Mouse (Mus musculus) liver, embryonic 13.5 days (tissue): ENCODE measurements at regions not wholly inside any gene's neighbourhood (a gene's known extent, or its start where the extent isn't known, plus 50 kb on each side); places are given as distances from the start of the nearest gene placed in this dataset.

Experiments used
- ATAC-seq: fragments of 200-750 bp; cut with Nextera tagmentation; 2 replicates; pipeline ENCODE4 v1.8.0; 2017; ENCODE audit warnings: low read depth, mild to moderate bottlenecking, moderate number of reproducible peaks, moderate library complexity
- DNase-seq: peaks from one replicate; pipeline ENCODE4 v3.0.0; 2022
- H3K27ac ChIP-seq: fragments of 300-500 bp; sonication (generic); 2 replicates; pipeline ENCODE4 v1.5.1; 2015; ENCODE audit warnings: moderate library complexity, mild to moderate bottlenecking, inconsistent platforms
- H3K27me3 ChIP-seq: fragments of 300-500 bp; sonication (generic); 2 replicates; pipeline ENCODE4 v1.6.1; 2015; ENCODE audit warnings: mild to moderate bottlenecking, inconsistent platforms
- H3K36me3 ChIP-seq: fragments of 300-500 bp; sonication (generic); 2 replicates; pipeline ENCODE4 v1.6.1; 2015; ENCODE audit warnings: mild to moderate bottlenecking, inconsistent platforms
- H3K4me1 ChIP-seq: fragments of 300-500 bp; sonication (generic); replicated peaks from 2 replicates; pipeline ENCODE4 v1.6.1; 2015; ENCODE audit warnings: inconsistent platforms
- H3K4me2 ChIP-seq: fragments of 300-500 bp; sonication (generic); 2 replicates; pipeline ENCODE4 v1.6.1; 2015; ENCODE audit warnings: inconsistent platforms, mild to moderate bottlenecking, moderate library complexity
- H3K4me3 ChIP-seq: fragments of 300-500 bp; sonication (generic); replicated peaks from 2 replicates; pipeline ENCODE4 v1.5.1; 2015; ENCODE audit warnings: mild to moderate bottlenecking, inconsistent platforms
- H3K9ac ChIP-seq: fragments of 300-500 bp; sonication (generic); 2 replicates; pipeline ENCODE4 v1.6.1; 2015; ENCODE audit warnings: mild to moderate bottlenecking, inconsistent platforms
- H3K9me3 ChIP-seq: fragments of 300-500 bp; sonication (generic); replicated peaks from 2 replicates; pipeline ENCODE4 v1.6.1; 2016; ENCODE audit warnings: inconsistent platforms
- WGBS: fragments of 180-500 bp; shearing (Covaris S2); methylation state at CpG from one replicate; pipeline ENCODE4 v1.1.7; 2015; ENCODE audit not compliant: insufficient replicate concordance; 5-methylcytosine and 5-hydroxymethylcytosine counted together

DNA sequence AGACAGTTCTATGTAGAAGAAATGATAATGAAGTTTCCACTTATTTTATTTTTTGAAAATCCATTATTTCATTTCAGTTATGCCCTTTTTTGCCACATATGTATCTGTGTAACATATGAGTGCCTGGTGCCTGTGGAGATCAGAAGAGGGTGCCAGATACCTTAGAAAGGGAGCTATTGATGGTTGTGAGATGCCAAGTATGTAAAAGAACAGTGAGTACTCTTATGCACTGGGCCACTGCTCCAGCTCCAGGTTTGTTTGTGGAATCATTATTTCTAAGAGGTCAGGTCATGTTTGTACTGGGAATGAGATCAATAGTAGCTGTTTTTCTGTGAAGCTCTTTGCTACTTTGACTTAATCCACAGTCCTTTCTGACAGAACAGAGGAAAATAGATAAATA lies 68.1 kb downstream of the Cenpw start:
- H3K27ac ChIP-seq: no peak overlapping the region
- no peaks in the 10 kb centered on the region for H3K36me3 ChIP-seq
- H3K4me1 ChIP-seq: no peaks in the 10 kb centered on the region
- no peak for ATAC-seq
- H3K4me2 ChIP-seq: no peak overlapping the region
- no peak for DNase-seq
- no peak overlapping the region for H3K9ac ChIP-seq
- H3K4me3 ChIP-seq: no peak overlapping the region
- H3K27me3 ChIP-seq: no peaks in the 10 kb centered on the region
- no peaks in the 10 kb centered on the region for H3K9me3 ChIP-seq

DNA sequence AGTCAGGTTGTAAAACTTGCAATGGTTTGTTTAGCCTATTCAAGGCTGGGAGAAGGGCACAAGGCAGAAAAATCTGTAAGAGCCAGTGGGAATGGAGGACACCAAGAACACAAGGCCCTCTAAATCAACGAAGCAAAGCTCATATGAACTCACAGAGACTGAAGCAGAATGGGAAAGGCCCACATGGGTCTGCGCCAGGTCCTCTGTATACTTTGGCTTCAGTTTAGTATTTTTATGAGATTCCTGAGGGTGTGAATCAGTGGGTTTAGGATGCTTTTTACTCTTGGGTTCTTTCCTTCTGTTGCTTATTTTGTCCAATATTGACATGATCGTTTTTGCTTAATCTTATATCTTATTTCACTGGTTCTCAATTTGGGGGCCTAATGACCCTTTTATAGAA lies 90.0 kb downstream of the Cenpw start:
- no peaks in the 10 kb centered on the region for H3K4me1 ChIP-seq
- H3K4me3 ChIP-seq: no peak overlapping the region
- no peak for DNase-seq
- no peak overlapping the region for H3K4me2 ChIP-seq
- H3K9me3 ChIP-seq: no peaks in the 10 kb centered on the region
- H3K27me3 ChIP-seq: no peaks in the 10 kb centered on the region
- no peak overlapping the region for H3K9ac ChIP-seq
- no peak for ATAC-seq
- WGBS: 50% methylated on average over 3 of the region's 3 CpGs
- no peaks in the 10 kb centered on the region for H3K36me3 ChIP-seq
- H3K27ac ChIP-seq: no peak overlapping the region

DNA sequence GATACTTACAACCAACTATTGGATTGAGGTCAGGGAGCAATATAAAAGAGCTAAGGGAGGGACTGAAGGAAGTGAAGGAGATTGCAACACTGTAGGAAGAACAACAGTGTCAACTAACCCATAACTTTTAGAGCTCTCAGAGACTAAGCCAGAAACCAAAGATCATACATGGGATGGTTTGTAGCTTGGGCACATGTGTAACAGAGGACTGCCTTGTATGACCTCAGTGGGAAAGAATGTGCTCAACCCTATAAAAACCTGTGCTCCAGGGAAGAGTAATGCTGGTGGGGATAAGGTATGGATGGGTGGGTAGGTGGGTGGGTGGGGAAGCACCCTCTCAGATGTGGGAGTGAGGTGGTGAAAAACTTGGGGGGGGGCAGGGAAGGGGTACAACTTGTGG lies 97.9 kb downstream of the Cenpw start:
- Histone ChIP-seq H3K27me3 (no peaks in the 10 kb centered on the region), H3K36me3 (no peaks in the 10 kb centered on the region), H3K4me2 (no peak overlapping the region), H3K9ac (no peak overlapping the region), H3K9me3 (no peaks in the 10 kb centered on the region), H3K4me1 (no peaks in the 10 kb centered on the region), H3K4me3 (no peak overlapping the region), H3K27ac (no peak overlapping the region)
- DNase-seq (no peak), ATAC-seq (no peak)

DNA sequence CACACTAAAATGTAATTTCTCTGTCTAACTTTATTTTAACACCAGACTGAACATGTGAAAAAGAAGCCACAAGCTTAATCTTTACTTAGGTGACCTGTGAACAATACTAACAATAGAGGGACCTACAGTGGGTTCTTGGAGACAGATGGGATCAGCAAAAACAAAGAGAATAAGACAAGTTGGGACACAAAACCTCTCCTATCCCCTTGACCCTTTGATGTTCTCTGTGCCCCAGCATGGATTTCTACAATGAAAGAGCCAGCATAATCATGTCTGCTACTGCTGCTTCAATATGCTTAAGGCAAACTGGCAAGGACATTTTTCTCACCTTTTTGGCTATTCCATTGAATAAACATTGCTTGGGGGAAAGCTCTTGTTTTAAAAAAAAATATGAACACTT lies 105.8 kb downstream of the Cenpw start:
- no peak overlapping the region for H3K27ac ChIP-seq
- no peaks in the 10 kb centered on the region for H3K4me1 ChIP-seq
- ATAC-seq: no peak
- DNase-seq: no peak
- H3K9ac ChIP-seq: no peak overlapping the region
- H3K27me3 ChIP-seq: no peaks in the 10 kb centered on the region
- H3K36me3 ChIP-seq: no peaks in the 10 kb centered on the region
- no peak overlapping the region for H3K4me2 ChIP-seq
- no peaks in the 10 kb centered on the region for H3K9me3 ChIP-seq
- no peak overlapping the region for H3K4me3 ChIP-seq

DNA sequence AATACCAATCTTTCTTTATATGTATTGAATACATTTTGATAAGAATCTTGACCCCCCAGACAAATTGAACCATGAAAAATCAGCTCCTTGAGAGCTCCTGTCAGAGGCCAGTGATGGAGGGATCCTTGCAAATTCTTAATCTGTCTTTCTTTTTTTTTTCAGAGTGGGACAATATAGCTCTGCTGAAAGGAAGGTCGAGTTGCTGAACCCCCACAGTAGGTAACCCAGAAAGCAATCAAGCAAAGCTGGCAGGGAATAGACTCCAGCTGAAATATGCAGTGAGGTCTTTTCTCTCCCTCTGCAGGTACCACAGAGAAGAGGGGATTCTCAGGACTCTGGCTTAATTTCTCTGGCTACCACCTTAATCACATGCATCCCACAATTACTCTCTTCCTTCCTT lies 108.8 kb downstream of the Cenpw start:
- Histone ChIP-seq H3K9ac (no peak overlapping the region), H3K4me3 (no peak overlapping the region), H3K36me3 (no peaks in the 10 kb centered on the region), H3K27me3 (no peaks in the 10 kb centered on the region), H3K27ac (no peak overlapping the region), H3K4me1 (no peaks in the 10 kb centered on the region), H3K9me3 (no peaks in the 10 kb centered on the region), H3K4me2 (no peak overlapping the region)
- 13% methylated on average over 1 of the region's 1 CpGs for WGBS
- DNase-seq (no peak), ATAC-seq (no peak)

DNA sequence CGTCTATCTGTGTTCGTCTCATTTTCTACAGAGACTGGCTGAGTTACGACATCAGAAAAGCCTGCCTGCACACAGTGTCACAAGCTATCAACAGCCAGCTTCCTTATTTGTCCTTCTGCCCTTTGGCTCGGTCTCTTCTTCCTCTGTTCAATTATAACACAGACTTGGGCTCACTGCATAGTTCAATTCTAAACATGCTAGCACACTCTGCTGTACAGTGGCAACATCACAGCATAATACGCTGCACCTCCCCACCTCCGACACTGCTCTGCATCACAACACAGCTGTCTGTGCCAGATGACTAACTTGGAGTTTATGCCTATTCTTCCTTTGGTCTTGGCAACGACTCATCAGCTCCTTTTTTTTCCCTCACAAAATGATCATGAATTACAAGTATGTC lies 111.0 kb downstream of the Cenpw start:
- no peaks in the 10 kb centered on the region for H3K27me3 ChIP-seq
- 0 out of 2 replicates have a peak, but pooled peaks have one; percentile 20 for ATAC-seq
- no peak overlapping the region for H3K4me3 ChIP-seq
- H3K27ac ChIP-seq: no peak overlapping the region
- no peaks in the 10 kb centered on the region for H3K4me1 ChIP-seq
- H3K9me3 ChIP-seq: no peaks in the 10 kb centered on the region
- no peak overlapping the region for H3K4me2 ChIP-seq
- whole genome bisulfite sequencing: 45% methylated on average over 7 of the region's 7 CpGs
- DNase-seq: no peak
- H3K36me3 ChIP-seq: no peaks in the 10 kb centered on the region
- H3K9ac ChIP-seq: no peak overlapping the region

DNA sequence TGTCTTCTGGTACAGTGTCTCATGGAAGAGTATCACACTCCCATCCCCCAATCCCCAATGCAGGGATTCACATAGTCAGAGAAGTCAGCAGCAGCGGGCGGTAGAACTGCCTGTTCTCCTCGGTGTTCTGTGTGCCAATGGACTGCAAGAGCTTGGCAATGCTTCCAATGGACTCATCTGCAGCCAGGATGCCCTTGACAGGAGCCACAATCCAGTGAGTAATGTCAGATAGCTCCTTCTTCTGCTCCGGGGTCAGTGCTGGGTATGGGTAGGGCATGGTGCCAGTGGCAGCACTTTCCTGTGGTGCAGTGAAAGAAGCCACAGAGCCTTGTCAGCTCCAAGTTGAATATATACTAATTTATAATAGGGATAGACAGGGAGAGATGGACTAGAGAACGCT lies 115.3 kb downstream of the Cenpw start:
- ATAC-seq (no peak), DNase-seq (no peak)
- no peak overlapping the region for H3K9ac ChIP-seq
- no peak overlapping the region for H3K4me3 ChIP-seq
- no peaks in the 10 kb centered on the region for H3K27me3 ChIP-seq
- no peak overlapping the region for H3K27ac ChIP-seq
- no peaks in the 10 kb centered on the region for H3K9me3 ChIP-seq
- WGBS: 64% methylated on average over 5 of the region's 5 CpGs
- no peak overlapping the region for H3K4me2 ChIP-seq
- H3K4me1 ChIP-seq: no peaks in the 10 kb centered on the region
- no peaks in the 10 kb centered on the region for H3K36me3 ChIP-seq

DNA sequence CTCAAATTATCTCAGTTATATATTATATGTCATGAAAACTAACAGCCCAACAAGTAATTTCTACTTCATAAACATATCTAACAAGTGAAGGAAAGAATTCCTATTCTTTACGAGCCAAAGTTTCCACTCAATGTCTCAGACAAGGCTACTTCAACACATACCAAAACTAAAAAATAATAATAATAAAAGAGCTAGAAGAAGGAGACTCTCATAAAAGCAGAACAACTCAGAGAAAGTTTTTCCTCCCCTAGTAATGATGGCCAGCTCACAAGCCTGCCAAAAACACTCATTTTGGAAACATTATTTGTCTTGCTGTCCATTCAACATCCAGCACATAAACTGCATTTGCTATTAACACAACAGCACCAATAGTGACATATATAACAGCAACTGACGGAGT lies 133.7 kb downstream of the Cenpw start:
- H3K4me1 ChIP-seq: no peaks in the 10 kb centered on the region
- no peak overlapping the region for H3K4me2 ChIP-seq
- no peaks in the 10 kb centered on the region for H3K9me3 ChIP-seq
- H3K9ac ChIP-seq: no peak overlapping the region
- no peak for DNase-seq
- H3K36me3 ChIP-seq: no peaks in the 10 kb centered on the region
- no peak for ATAC-seq
- H3K27ac ChIP-seq: no peak overlapping the region
- no peak overlapping the region for H3K4me3 ChIP-seq
- WGBS: 54% methylated on average over 2 of the region's 2 CpGs
- H3K27me3 ChIP-seq: no peaks in the 10 kb centered on the region

DNA sequence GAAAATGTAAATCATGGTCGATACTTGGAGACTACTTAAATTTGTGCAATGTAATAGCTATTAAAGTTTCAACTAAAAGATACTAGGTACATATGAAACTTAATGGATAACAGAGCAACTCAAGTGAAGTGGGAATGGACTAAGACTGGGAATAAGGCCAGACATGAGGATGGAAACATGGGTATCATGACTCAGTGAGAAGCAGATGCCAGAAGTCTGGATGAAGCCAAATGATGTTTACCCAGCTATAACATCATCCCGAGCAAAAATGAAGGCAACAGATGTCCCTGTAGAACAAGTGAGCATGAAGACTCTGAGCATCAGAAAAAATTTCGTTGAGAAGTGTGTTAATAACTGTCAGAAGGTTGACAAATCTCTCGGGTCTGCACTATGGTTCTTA lies 169.7 kb downstream of the Cenpw start:
- H3K4me2 ChIP-seq: no peak overlapping the region
- H3K9ac ChIP-seq: no peak overlapping the region
- DNase-seq: no peak
- H3K4me1 ChIP-seq: no peaks in the 10 kb centered on the region
- no peaks in the 10 kb centered on the region for H3K9me3 ChIP-seq
- 47% methylated on average over 4 of the region's 4 CpGs for WGBS
- no peak for ATAC-seq
- H3K27ac ChIP-seq: no peak overlapping the region
- H3K27me3 ChIP-seq: no peaks in the 10 kb centered on the region
- H3K36me3 ChIP-seq: no peaks in the 10 kb centered on the region
- H3K4me3 ChIP-seq: no peak overlapping the region

DNA sequence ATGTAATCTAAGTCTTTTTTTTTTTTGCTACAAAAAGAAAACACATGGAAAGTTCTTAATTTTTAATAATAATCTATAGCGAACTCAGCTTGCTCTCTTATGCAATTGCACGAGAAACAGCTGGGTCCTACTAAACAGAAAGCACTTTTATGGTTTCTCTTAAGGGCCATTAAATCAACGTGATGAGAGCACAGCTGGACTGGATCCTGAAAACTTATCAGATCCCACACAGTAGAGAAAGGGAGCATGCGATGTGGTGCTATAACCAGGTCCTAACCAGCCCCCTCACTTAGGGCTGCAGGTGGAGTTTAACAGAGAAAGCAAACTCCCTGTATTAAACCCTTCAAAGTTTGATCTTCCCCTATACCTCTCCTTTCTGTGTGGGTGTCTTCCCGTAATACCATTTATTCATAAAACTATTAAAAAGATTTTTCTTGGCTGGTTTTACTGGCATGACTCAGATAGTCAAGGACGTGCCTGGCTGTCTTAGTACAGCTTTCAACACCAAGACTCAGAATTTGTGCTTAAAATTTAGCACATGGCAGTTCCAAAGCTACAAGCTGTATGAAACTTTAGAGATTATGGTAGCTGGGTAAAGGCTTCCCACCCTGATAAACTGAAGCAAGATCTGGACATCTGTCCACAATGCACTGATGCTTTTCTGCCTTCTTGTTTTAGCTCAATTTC lies 197.3 kb downstream of the Cenpw start:
- H3K9me3 ChIP-seq: no peaks in the 10 kb centered on the region
- H3K9ac ChIP-seq: no peak overlapping the region
- H3K4me1 ChIP-seq: no peaks in the 10 kb centered on the region
- no peak overlapping the region for H3K4me3 ChIP-seq
- no peak overlapping the region for H3K4me2 ChIP-seq
- ATAC-seq: no peak
- no peak for DNase-seq
- no peaks in the 10 kb centered on the region for H3K36me3 ChIP-seq
- no peak overlapping the region for H3K27ac ChIP-seq
- 53% methylated on average over 6 of the region's 6 CpGs for whole genome bisulfite sequencing
- no peaks in the 10 kb centered on the region for H3K27me3 ChIP-seq

DNA sequence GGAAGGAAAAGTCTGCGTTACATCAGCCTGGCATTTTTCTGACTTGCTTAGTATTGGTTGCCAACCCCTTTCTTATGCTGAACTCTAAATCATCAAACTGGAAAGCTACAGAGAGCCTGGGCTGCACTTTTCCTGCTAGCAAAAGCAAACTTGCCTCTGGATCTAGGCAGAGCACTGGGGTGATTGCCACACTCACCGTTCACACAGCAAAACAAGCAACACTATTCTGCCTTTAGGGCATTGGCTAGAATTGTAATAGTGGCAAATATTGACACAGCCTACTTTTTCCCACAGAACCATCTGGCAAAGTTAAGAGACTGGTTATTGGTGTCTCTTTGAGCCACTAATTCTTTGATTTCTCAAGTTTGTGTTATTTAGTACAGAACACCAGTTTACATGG lies 199.5 kb downstream of the Cenpw start:
- Histone ChIP-seq H3K4me2 (no peak overlapping the region), H3K4me3 (no peak overlapping the region), H3K27me3 (no peaks in the 10 kb centered on the region), H3K9me3 (no peaks in the 10 kb centered on the region), H3K27ac (no peak overlapping the region), H3K9ac (no peak overlapping the region), H3K4me1 (no peaks in the 10 kb centered on the region), H3K36me3 (no peaks in the 10 kb centered on the region)
- 69% methylated on average over 2 of the region's 2 CpGs for WGBS
- peak; percentile 55; the same call in 1 of the 2 replicates for ATAC-seq
- DNase-seq: no peak

DNA sequence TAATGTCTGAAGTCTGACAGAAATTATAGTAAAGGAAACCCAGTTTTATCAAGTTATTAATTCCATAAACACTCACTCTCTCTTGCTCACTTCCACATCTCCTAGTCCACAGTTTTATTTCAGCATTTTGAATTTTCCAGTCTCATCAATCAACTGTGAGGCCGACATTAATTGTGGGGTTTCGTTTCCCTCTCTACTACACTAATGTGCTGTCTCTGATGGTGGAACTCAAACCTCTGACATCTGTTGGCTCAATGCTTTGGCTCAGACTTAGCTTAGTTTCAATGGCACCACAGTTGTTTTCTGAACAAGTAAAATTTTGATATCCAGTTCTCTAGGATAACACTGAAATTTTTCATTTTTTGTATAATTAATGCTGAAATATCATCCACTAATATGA lies 218.8 kb downstream of the Cenpw start:
- 68% methylated on average over 2 of the region's 2 CpGs for WGBS
- no peak overlapping the region for H3K4me2 ChIP-seq
- H3K4me1 ChIP-seq: no peaks in the 10 kb centered on the region
- H3K4me3 ChIP-seq: no peak overlapping the region
- no peak overlapping the region for H3K9ac ChIP-seq
- H3K9me3 ChIP-seq: no peaks in the 10 kb centered on the region
- H3K36me3 ChIP-seq: no peaks in the 10 kb centered on the region
- H3K27me3 ChIP-seq: no peaks in the 10 kb centered on the region
- no peak for DNase-seq
- ATAC-seq: no peak
- H3K27ac ChIP-seq: no peak overlapping the region
